Mouse (Mus musculus): Measurements from ENCODE around the gene Pxdc1. TPM values are rescaled to one million over a fixed set of nuclear protein-coding genes. Genes with fewer than 3 reads are reported as not detected.

The Pxdc1 gene
- polyA plus RNA-seq, 1 experiment from 2014 or later, result 4.7 TPM

GRCm38 (mm10) chr13:34612402-34612801 is 40.9 kb downstream of the Pxdc1 start:
- no peak overlapping the region for H3K9ac ChIP-seq
- WGBS, result 82% methylated on average over 2 of the region's 2 CpGs
- no peaks in the 10 kb centered on the region for H3K4me1 ChIP-seq
- H3K4me3 ChIP-seq, result no peak overlapping the region
- no peaks in the 10 kb centered on the region for H3K27me3 ChIP-seq (replicated peaks)
- no peaks in the 10 kb centered on the region for H3K9me3 ChIP-seq
- H3K4me2 ChIP-seq (replicated peaks), result no peak overlapping the region
- no peak overlapping the region for H3K27ac ChIP-seq
- H3K36me3 ChIP-seq, result no peaks in the 10 kb centered on the region
- ATAC-seq (ENCODE audit: low FRiP score, low read depth), result no peak

- WGBS, result 48% methylated on average over 1 of the region's 1 CpGs
- ATAC-seq (ENCODE audit: low FRiP score, low read depth), result no peak
- Histone ChIP-seq H3K27ac (no peak overlapping the region), H3K4me1 (no peaks in the 10 kb centered on the region), H3K36me3 (no peaks in the 10 kb centered on the region), H3K4me2 (replicated peaks) (no peak overlapping the region), H3K27me3 (replicated peaks) (no peaks in the 10 kb centered on the region), H3K4me3 (no peak overlapping the region), H3K9ac (no peak overlapping the region), H3K9me3 (no peaks in the 10 kb centered on the region)
Observed at GRCm38 (mm10) chr13:34609711-34610110, 43.6 kb downstream of the Pxdc1 start.

GRCm38 (mm10) chr13:34607079-34607478 is 46.2 kb downstream of the Pxdc1 start:
- H3K4me2 ChIP-seq (replicated peaks), result no peak overlapping the region
- 67% methylated on average over 2 of the region's 2 CpGs for WGBS
- no peaks in the 10 kb centered on the region for H3K4me1 ChIP-seq
- no peak overlapping the region for H3K9ac ChIP-seq
- no peak overlapping the region for H3K27ac ChIP-seq
- H3K9me3 ChIP-seq, result no peaks in the 10 kb centered on the region
- H3K4me3 ChIP-seq, result no peak overlapping the region
- H3K36me3 ChIP-seq, result no peaks in the 10 kb centered on the region
- no peak for ATAC-seq (ENCODE audit: low FRiP score, low read depth)
- H3K27me3 ChIP-seq (replicated peaks), result no peaks in the 10 kb centered on the region

- H3K4me2 ChIP-seq (replicated peaks), result no peak overlapping the region
Observed at GRCm38 (mm10) chr13:34605884-34606283, 47.4 kb downstream of the Pxdc1 start.

GRCm38 (mm10) chr13:34605206-34605605 is 48.1 kb downstream of the Pxdc1 start:
- no peak overlapping the region for H3K27ac ChIP-seq
- H3K4me2 ChIP-seq (replicated peaks), result no peak overlapping the region
- H3K36me3 ChIP-seq, result no peaks in the 10 kb centered on the region
- H3K4me1 ChIP-seq, result no peaks in the 10 kb centered on the region
- H3K9me3 ChIP-seq, result no peaks in the 10 kb centered on the region
- no peak overlapping the region for H3K9ac ChIP-seq
- H3K27me3 ChIP-seq (replicated peaks), result no peaks in the 10 kb centered on the region
- WGBS, result 69% methylated on average over 5 of the region's 5 CpGs
- ATAC-seq (ENCODE audit: low FRiP score, low read depth), result no peak
- H3K4me3 ChIP-seq, result no peak overlapping the region

More at GRCm38 (mm10) chr13:34605884-34606283, 47.4 kb downstream of the Pxdc1 start:
- no peaks in the 10 kb centered on the region for H3K27me3 ChIP-seq (replicated peaks)
- no peak overlapping the region for H3K27ac ChIP-seq
- H3K4me1 ChIP-seq, result no peaks in the 10 kb centered on the region
- peak; percentile 48; the same call in 1 of the 2 replicates for ATAC-seq (ENCODE audit: low FRiP score, low read depth)
- WGBS, result 59% methylated on average over 3 of the region's 3 CpGs
- H3K4me3 ChIP-seq, result no peak overlapping the region
- no peaks in the 10 kb centered on the region for H3K9me3 ChIP-seq
- H3K9ac ChIP-seq, result no peak overlapping the region
- H3K36me3 ChIP-seq, result no peaks in the 10 kb centered on the region

GRCm38 (mm10) chr13:34604406-34604805 is 48.9 kb downstream of the Pxdc1 start:
- Histone ChIP-seq H3K4me1 (no peaks in the 10 kb centered on the region), H3K4me2 (replicated peaks) (no peak overlapping the region), H3K36me3 (no peaks in the 10 kb centered on the region), H3K4me3 (no peak overlapping the region), H3K9ac (no peak overlapping the region), H3K9me3 (no peaks in the 10 kb centered on the region), H3K27me3 (replicated peaks) (no peaks in the 10 kb centered on the region), H3K27ac (no peak overlapping the region)
- ATAC-seq (ENCODE audit: low FRiP score, low read depth), result no peak
- WGBS, result 94% methylated on average over 1 of the region's 1 CpGs

- H3K4me3 ChIP-seq, result no peak overlapping the region
- H3K27ac ChIP-seq, result no peak overlapping the region
- H3K9me3 ChIP-seq, result no peaks in the 10 kb centered on the region
- no peak overlapping the region for H3K4me2 ChIP-seq (replicated peaks)
- H3K27me3 ChIP-seq (replicated peaks), result no peaks in the 10 kb centered on the region
- no peak overlapping the region for H3K9ac ChIP-seq
- WGBS, result 76% methylated on average over 2 of the region's 2 CpGs
- H3K36me3 ChIP-seq, result no peaks in the 10 kb centered on the region
- H3K4me1 ChIP-seq, result no peaks in the 10 kb centered on the region
- ATAC-seq (ENCODE audit: low FRiP score, low read depth), result no peak
Observed at GRCm38 (mm10) chr13:34602757-34603156, 50.5 kb downstream of the Pxdc1 start.

- no peaks in the 10 kb centered on the region for H3K4me1 ChIP-seq
- H3K9me3 ChIP-seq, result no peaks in the 10 kb centered on the region
- H3K4me3 ChIP-seq, result no peak overlapping the region
- no peaks in the 10 kb centered on the region for H3K36me3 ChIP-seq
- no peak overlapping the region for H3K4me2 ChIP-seq (replicated peaks)
- no peak overlapping the region for H3K9ac ChIP-seq
- no peak for ATAC-seq (ENCODE audit: low FRiP score, low read depth)
- no peaks in the 10 kb centered on the region for H3K27me3 ChIP-seq (replicated peaks)
- H3K27ac ChIP-seq, result no peak overlapping the region
Observed at GRCm38 (mm10) chr13:34596797-34597196, 56.5 kb downstream of the Pxdc1 start.

Other genes with a start within 250 kb of the Pxdc1 start
- not detected in 2 replicates for gene Fam50b, start 81.4 kb upstream of the Pxdc1 start, polyA plus RNA-seq (2016; fragmentation: Nextera tagmentation; extraction: Ambion mirVana)
- gene Prpf4b, start 221.8 kb upstream of the Pxdc1 start, polyA plus RNA-seq (2016; fragmentation: Nextera tagmentation; extraction: Ambion mirVana), result 81.2 and 88.8 TPM in 2 replicates

Measured in neural tube, embryonic 12.5 days (tissue).